Mouse (Mus musculus): ENCODE data around the gene Gars. TPM values are rescaled to one million over a fixed set of nuclear protein-coding genes. Genes with fewer than 3 reads are reported as not detected.

Gars gene
- polyA plus RNA-seq, 1 experiment: 21.3 TPM

GRCm38 (mm10) chr6:55014184-55014583 lies 23.6 kb upstream of the Gars start:
- Histone ChIP-seq H3K4me1 (ENCODE audit: control insufficient read depth, insufficient read depth, low read length) (peaks cover 2% of the 10 kb centered on the region; the same call in 1 of the 2 replicates), H3K27me3 (ENCODE audit: control insufficient read depth, insufficient read depth, low read length) (no peaks in the 10 kb centered on the region)
- TF ChIP-seq POLR2A (IDR thresholded peaks at IDR 0.05; ENCODE audit: control insufficient read depth, low read depth, low read length): no peak
- TF ChIP-seq CTCF (IDR thresholded peaks at IDR 0.05; ENCODE audit: control insufficient read depth, insufficient read depth, insufficient replicate concordance, low read depth, low read length): no peak

DNA sequence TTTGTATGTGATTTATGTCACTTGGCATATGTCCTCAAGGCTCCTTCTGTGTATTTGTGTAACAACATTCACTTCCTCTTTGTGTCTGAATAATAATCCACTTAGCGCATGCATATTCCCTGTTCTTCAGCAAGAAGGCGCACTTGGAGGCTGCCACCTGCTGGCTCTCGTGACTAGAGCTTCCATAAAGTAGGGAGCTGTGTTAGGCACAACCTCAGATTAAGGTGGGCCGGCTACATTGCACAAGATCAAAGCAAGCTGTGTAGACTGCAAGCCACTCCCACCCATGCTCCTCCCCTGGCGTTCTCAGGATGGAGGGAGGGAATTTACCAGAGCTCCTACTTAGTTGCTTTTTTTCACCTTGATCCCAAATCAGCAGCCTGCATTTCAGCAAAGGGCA lies 21.6 kb upstream of the Gars start:
- TF ChIP-seq POLR2A (IDR thresholded peaks at IDR 0.05; ENCODE audit: control insufficient read depth, low read depth, low read length): no peak
- TF ChIP-seq CTCF (IDR thresholded peaks at IDR 0.05; ENCODE audit: control insufficient read depth, insufficient read depth, insufficient replicate concordance, low read depth, low read length): peak; percentile 27; the same call in 1 of the 2 replicates
- Histone ChIP-seq H3K4me1 (ENCODE audit: control insufficient read depth, insufficient read depth, low read length) (peaks cover 2% of the 10 kb centered on the region; the same call in 1 of the 2 replicates), H3K27me3 (ENCODE audit: control insufficient read depth, insufficient read depth, low read length) (no peaks in the 10 kb centered on the region), H3K4me3 (ENCODE audit: control insufficient read depth, low read depth, low read length) (no peak overlapping the region), H3K36me3 (ENCODE audit: control insufficient read depth, insufficient read depth, low read length) (no peaks in the 10 kb centered on the region), H3K27ac (ENCODE audit: control insufficient read depth, insufficient read depth, low read depth, low read length) (no peak overlapping the region)

More at GRCm38 (mm10) chr6:55014184-55014583, 23.6 kb upstream of the Gars start:
- no peak overlapping the region for H3K27ac ChIP-seq (ENCODE audit: control insufficient read depth, insufficient read depth, low read depth, low read length)
- no peak overlapping the region for H3K4me3 ChIP-seq (ENCODE audit: control insufficient read depth, low read depth, low read length)
- H3K36me3 ChIP-seq (ENCODE audit: control insufficient read depth, insufficient read depth, low read length): no peaks in the 10 kb centered on the region

DNA sequence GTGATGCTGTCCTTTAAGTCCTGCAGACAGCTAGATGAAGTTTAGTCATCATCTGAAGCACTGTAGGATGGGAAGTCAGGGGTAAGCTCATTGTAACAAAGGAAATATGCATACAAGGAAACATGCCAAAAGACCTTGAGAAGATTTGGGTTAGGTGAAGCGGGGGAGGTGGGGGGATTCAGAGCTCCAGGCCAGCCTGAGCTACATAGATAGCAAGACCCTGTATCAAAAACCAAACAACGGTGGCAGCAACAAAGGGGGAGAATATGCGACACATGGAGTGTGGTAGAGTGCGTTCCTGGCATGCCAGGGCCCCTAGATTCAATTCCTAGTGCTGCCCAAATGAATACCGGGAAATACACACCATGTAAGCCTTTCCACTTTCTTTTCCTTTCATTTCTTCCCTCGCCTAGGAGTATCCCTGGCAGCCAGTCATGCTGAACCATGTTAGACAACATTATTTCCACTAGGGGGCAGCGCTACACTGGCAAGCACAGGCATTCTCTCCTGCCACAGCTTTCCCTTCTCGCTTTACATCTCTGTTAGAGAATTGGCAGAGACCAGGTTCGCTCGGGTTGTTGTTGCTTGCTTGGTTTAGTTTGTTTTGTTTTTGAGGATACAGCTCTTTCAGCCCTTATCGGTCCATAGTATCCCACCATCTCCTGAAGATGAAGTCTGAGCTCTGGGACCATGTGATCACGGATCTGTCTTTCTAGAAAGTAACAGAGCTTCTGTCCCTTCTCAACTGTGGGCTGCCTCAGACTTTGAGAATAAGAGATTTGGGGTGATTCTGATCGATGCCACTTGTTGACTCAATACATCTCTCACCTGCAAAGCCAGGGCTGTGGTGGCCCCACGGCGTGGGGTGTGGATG lies 20.9 kb upstream of the Gars start:
- H3K4me1 ChIP-seq (ENCODE audit: control insufficient read depth, insufficient read depth, low read length): peaks cover 2% of the 10 kb centered on the region; the same call in 1 of the 2 replicates
- H3K4me3 ChIP-seq (ENCODE audit: control insufficient read depth, low read depth, low read length): no peak overlapping the region
- H3K27me3 ChIP-seq (ENCODE audit: control insufficient read depth, insufficient read depth, low read length): no peaks in the 10 kb centered on the region
- H3K36me3 ChIP-seq (ENCODE audit: control insufficient read depth, insufficient read depth, low read length): no peaks in the 10 kb centered on the region
- TF ChIP-seq CTCF (IDR thresholded peaks at IDR 0.05; ENCODE audit: control insufficient read depth, insufficient read depth, insufficient replicate concordance, low read depth, low read length) (peak; percentile 82; the same call in 1 of the 2 replicates), POLR2A (IDR thresholded peaks at IDR 0.05; ENCODE audit: control insufficient read depth, low read depth, low read length) (no peak)
- H3K27ac ChIP-seq (ENCODE audit: control insufficient read depth, insufficient read depth, low read depth, low read length): no peak overlapping the region

DNA sequence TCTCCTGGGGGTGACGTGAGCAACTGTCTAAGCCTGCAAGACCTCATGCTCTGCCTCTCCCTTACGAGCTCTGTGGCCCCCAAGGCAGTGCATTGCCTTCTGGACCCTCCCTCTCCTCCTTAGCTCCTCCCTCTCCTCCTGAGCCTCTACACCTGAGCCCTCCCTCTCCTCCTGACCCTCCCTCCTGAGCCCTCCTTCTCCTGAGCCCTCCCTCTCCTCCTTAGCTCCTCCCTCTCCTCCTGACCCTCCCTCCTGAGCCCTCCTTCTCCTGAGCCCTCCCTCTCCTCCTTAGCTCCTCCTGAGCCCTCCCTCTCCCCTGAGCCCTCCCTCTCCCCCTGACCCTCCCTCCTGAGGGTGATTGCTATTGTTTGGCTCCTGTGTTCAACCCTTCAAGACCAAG lies 19.4 kb upstream of the Gars start:
- TF ChIP-seq CTCF (IDR thresholded peaks at IDR 0.05; ENCODE audit: control insufficient read depth, insufficient read depth, insufficient replicate concordance, low read depth, low read length): no peak
- no peak for TF ChIP-seq POLR2A (IDR thresholded peaks at IDR 0.05; ENCODE audit: control insufficient read depth, low read depth, low read length)
- Histone ChIP-seq H3K27ac (ENCODE audit: control insufficient read depth, insufficient read depth, low read depth, low read length) (no peak overlapping the region), H3K4me3 (ENCODE audit: control insufficient read depth, low read depth, low read length) (no peak overlapping the region), H3K27me3 (ENCODE audit: control insufficient read depth, insufficient read depth, low read length) (no peaks in the 10 kb centered on the region), H3K4me1 (ENCODE audit: control insufficient read depth, insufficient read depth, low read length) (peaks cover 2% of the 10 kb centered on the region; the same call in 1 of the 2 replicates), H3K36me3 (ENCODE audit: control insufficient read depth, insufficient read depth, low read length) (no peaks in the 10 kb centered on the region)

DNA sequence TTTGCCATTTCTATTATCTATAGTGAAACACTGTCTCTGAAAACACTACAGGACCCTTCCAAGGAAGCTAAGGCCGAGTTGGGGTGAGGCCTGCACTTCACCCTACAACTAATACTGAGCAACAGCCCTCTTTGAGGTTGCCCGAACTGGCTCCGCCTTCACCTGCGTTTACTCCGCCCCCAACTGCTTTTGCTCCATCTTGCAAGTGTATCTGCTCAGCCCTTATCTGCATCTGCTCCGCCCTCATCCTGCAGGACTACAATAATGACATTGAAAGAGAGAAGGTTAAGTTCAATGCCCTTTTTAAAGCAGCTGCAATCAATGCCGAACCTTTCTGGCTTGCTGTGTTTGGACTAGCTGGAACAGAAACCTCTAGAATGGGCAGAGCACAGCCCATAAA lies 16.0 kb upstream of the Gars start:
- H3K36me3 ChIP-seq (ENCODE audit: control insufficient read depth, insufficient read depth, low read length): no peaks in the 10 kb centered on the region
- peaks cover 2% of the 10 kb centered on the region; the same call in 1 of the 2 replicates for H3K4me1 ChIP-seq (ENCODE audit: control insufficient read depth, insufficient read depth, low read length)
- no peak overlapping the region for H3K27ac ChIP-seq (ENCODE audit: control insufficient read depth, insufficient read depth, low read depth, low read length)
- no peak overlapping the region for H3K4me3 ChIP-seq (ENCODE audit: control insufficient read depth, low read depth, low read length)
- H3K27me3 ChIP-seq (ENCODE audit: control insufficient read depth, insufficient read depth, low read length): no peaks in the 10 kb centered on the region
- TF ChIP-seq POLR2A (IDR thresholded peaks at IDR 0.05; ENCODE audit: control insufficient read depth, low read depth, low read length) (no peak), CTCF (IDR thresholded peaks at IDR 0.05; ENCODE audit: control insufficient read depth, insufficient read depth, insufficient replicate concordance, low read depth, low read length) (no peak)

- Histone ChIP-seq H3K4me1 (ENCODE audit: control insufficient read depth, insufficient read depth, low read length) (peaks cover 4% of the 10 kb centered on the region; the same call in 1 of the 2 replicates), H3K27ac (ENCODE audit: control insufficient read depth, insufficient read depth, low read depth, low read length) (no peak overlapping the region), H3K4me3 (ENCODE audit: control insufficient read depth, low read depth, low read length) (no peak overlapping the region), H3K27me3 (ENCODE audit: control insufficient read depth, insufficient read depth, low read length) (no peaks in the 10 kb centered on the region), H3K36me3 (ENCODE audit: control insufficient read depth, insufficient read depth, low read length) (no peaks in the 10 kb centered on the region)
- TF ChIP-seq POLR2A (IDR thresholded peaks at IDR 0.05; ENCODE audit: control insufficient read depth, low read depth, low read length) (no peak), CTCF (IDR thresholded peaks at IDR 0.05; ENCODE audit: control insufficient read depth, insufficient read depth, insufficient replicate concordance, low read depth, low read length) (no peak)
Observed at GRCm38 (mm10) chr6:55027642-55028041, 10.2 kb upstream of the Gars start.

GRCm38 (mm10) chr6:55036731-55037130 lies 1.1 kb upstream of the Gars start:
- Histone ChIP-seq H3K36me3 (ENCODE audit: control insufficient read depth, insufficient read depth, low read length) (no peaks in the 10 kb centered on the region), H3K27ac (ENCODE audit: control insufficient read depth, insufficient read depth, low read depth, low read length) (no peak overlapping the region), H3K4me3 (ENCODE audit: control insufficient read depth, low read depth, low read length) (no peak overlapping the region; the same call in 1 of the 2 replicates), H3K4me1 (ENCODE audit: control insufficient read depth, insufficient read depth, low read length) (peaks cover 3% of the 10 kb centered on the region), H3K27me3 (ENCODE audit: control insufficient read depth, insufficient read depth, low read length) (no peaks in the 10 kb centered on the region)
- no peak for TF ChIP-seq CTCF (IDR thresholded peaks at IDR 0.05; ENCODE audit: control insufficient read depth, insufficient read depth, insufficient replicate concordance, low read depth, low read length)
- TF ChIP-seq POLR2A (IDR thresholded peaks at IDR 0.05; ENCODE audit: control insufficient read depth, low read depth, low read length): no peak

Measured in testis, adult 2 months (tissue).